Mouse (Mus musculus) embryonic facial prominence, embryonic 11.5 days (tissue): ENCODE measurements around the gene Igflr1. TPM values are rescaled to one million over a fixed set of nuclear protein-coding genes. Genes with fewer than 3 reads are reported as not detected.
A peak's percentile ranks its signal among the peaks of the same experiment; 100 is the strongest.

ENCODE experiments used
- ATAC-seq: fragments of 200-750 bp; cut with Nextera tagmentation; replicated peaks from 2 replicates; pipeline ENCODE4 v1.8.0; 2017; ENCODE audit warnings: low read depth; ENCODE audit not compliant: insufficient number of reproducible peaks, low FRiP score, low TSS enrichment
- DNase-seq: peaks from one replicate; pipeline ENCODE4 v3.0.0-alpha.2; 2015; ENCODE audit warnings: low spot score
- H3K27ac ChIP-seq: fragments of 300-500 bp; sonication (generic); replicated peaks from 2 replicates; pipeline ENCODE4 v1.5.1; 2014; ENCODE audit warnings: mild to moderate bottlenecking, low read depth, low read length, control low read depth
- H3K27me3 ChIP-seq: fragments of 300-500 bp; sonication (generic); 2 replicates; pipeline ENCODE4 v1.6.1; 2014; ENCODE audit warnings: mild to moderate bottlenecking, low read length, moderate library complexity, mixed read lengths; ENCODE audit not compliant: control insufficient read depth, insufficient read depth
- H3K36me3 ChIP-seq: fragments of 300-500 bp; sonication (generic); replicated peaks from 2 replicates; pipeline ENCODE4 v1.6.1; 2014; ENCODE audit warnings: low read depth, mild to moderate bottlenecking, low read length, moderate library complexity, mixed read lengths; ENCODE audit not compliant: control insufficient read depth, insufficient read depth
- H3K4me1 ChIP-seq: fragments of 300-500 bp; sonication (generic); 2 replicates; pipeline ENCODE4 v1.6.1; 2014; ENCODE audit warnings: low read length, mixed read lengths; ENCODE audit not compliant: control insufficient read depth, insufficient read depth
- H3K4me2 ChIP-seq: fragments of 300-500 bp; sonication (generic); 2 replicates; pipeline ENCODE4 v1.6.1; 2014; ENCODE audit warnings: low read depth, mild to moderate bottlenecking, control low read depth, low read length, moderate library complexity
- H3K4me3 ChIP-seq: fragments of 300-500 bp; sonication (generic); 2 replicates; pipeline ENCODE4 v1.5.1; 2014; ENCODE audit warnings: low read depth, low read length, control low read depth
- H3K9ac ChIP-seq: fragments of 300-500 bp; sonication (generic); replicated peaks from 2 replicates; pipeline ENCODE4 v1.6.1; 2014; ENCODE audit warnings: mild to moderate bottlenecking, control low read depth, low read length
- H3K9me3 ChIP-seq: fragments of 300-500 bp; sonication (generic); replicated peaks from 2 replicates; pipeline ENCODE4 v1.6.1; 2016; ENCODE audit warnings: mild to moderate bottlenecking, low read length, inconsistent platforms, mixed read lengths; ENCODE audit not compliant: control insufficient read depth
- WGBS: fragments of 180-500 bp; shearing (Covaris S2); extraction: QIAGEN DNeasy Blood & Tissue Kit; methylation state at CpG from one replicate; pipeline ENCODE4 v1.1.7; 2014; 5-methylcytosine and 5-hydroxymethylcytosine counted together
- polyA plus RNA-seq: library from polyadenylated mRNA; unstranded; fragments of >200 nt; fragmentation: Nextera tagmentation; extraction: Ambion mirVana; gene quantifications from 2 replicates; pipeline ENCODE4 v1.2.1, GENCODE M21; 2014

Igflr1 gene
- polyA plus RNA-seq, 1 experiment from 2014 or later: 2.9 TPM

DNA sequence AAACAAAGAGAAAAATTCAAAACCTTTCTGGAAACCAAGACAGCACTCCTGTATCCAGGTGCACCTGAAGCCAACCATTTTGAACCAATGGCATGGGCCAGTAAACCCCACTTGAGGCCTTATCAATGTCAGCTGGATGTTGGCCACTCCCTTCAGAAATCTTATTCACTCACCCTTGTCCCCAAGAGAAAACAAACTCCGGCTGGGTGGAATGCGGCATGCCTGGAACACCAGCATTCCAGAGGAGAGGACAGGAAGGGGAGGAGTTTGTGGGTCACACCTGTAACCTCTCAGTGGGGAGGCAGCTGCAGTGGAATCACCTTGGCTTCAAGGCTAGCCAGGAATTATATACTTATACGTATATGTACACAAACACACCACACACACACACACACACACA lies 37.4 kb downstream of the Igflr1 start:
- H3K27ac ChIP-seq: no peak overlapping the region
- no peak overlapping the region for H3K9ac ChIP-seq
- WGBS: 23% methylated on average over 3 of the region's 3 CpGs
- H3K27me3 ChIP-seq: no peaks in the 10 kb centered on the region
- H3K9me3 ChIP-seq: no peaks in the 10 kb centered on the region
- ATAC-seq (no peak), DNase-seq (peak; percentile 49)
- H3K4me3 ChIP-seq: no peak overlapping the region
- H3K36me3 ChIP-seq: no peaks in the 10 kb centered on the region
- no peak overlapping the region for H3K4me2 ChIP-seq
- H3K4me1 ChIP-seq: no peaks in the 10 kb centered on the region

DNA sequence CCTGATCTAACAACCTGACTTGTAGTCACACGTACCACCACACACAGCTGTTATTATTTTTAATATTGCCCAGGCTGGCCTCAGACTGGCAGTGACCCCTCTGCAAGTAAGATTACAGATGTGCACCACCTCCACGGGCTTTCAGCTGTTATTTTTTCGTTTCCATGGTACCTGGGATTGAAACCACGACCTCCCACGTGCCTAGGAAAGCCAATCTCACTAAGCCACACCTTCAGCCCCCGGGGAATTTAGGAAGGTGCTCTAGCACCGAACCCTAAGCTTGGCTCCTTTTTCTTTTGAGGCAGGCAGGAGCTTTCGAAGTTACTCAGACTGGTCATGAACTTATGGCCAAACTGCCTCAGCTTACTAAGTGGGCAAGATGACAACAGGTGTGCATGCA lies 39.2 kb downstream of the Igflr1 start:
- DNase-seq: no peak
- no peak overlapping the region for H3K9ac ChIP-seq
- WGBS: 49% methylated on average over 8 of the region's 8 CpGs

GRCm38 (mm10) chr7:30604944-30605343 lies 39.7 kb downstream of the Igflr1 start:
- Histone ChIP-seq H3K4me1 (no peaks in the 10 kb centered on the region), H3K27me3 (no peaks in the 10 kb centered on the region), H3K27ac (no peak overlapping the region), H3K9me3 (no peaks in the 10 kb centered on the region), H3K4me3 (no peak overlapping the region), H3K4me2 (no peak overlapping the region), H3K36me3 (no peaks in the 10 kb centered on the region), H3K9ac (no peak overlapping the region)
- ATAC-seq (no peak), DNase-seq (no peak)
- 83% methylated on average over 8 of the region's 8 CpGs for WGBS

More for the DNA sequence above, 39.2 kb downstream of the Igflr1 start:
- H3K9me3 ChIP-seq: no peaks in the 10 kb centered on the region
- ATAC-seq: no peak
- H3K27ac ChIP-seq: no peak overlapping the region
- no peak overlapping the region for H3K4me3 ChIP-seq
- no peaks in the 10 kb centered on the region for H3K4me1 ChIP-seq
- H3K36me3 ChIP-seq: no peaks in the 10 kb centered on the region
- H3K27me3 ChIP-seq: no peaks in the 10 kb centered on the region
- H3K4me2 ChIP-seq: no peak overlapping the region

GRCm38 (mm10) chr7:30607706-30608309 lies 42.6 kb downstream of the Igflr1 start:
- H3K36me3 ChIP-seq: no peaks in the 10 kb centered on the region
- no peaks in the 10 kb centered on the region for H3K4me1 ChIP-seq
- no peaks in the 10 kb centered on the region for H3K27me3 ChIP-seq
- H3K27ac ChIP-seq: no peak overlapping the region
- H3K9ac ChIP-seq: no peak overlapping the region
- peak; percentile 66 for DNase-seq
- no peaks in the 10 kb centered on the region for H3K9me3 ChIP-seq
- H3K4me2 ChIP-seq: no peak overlapping the region
- ATAC-seq: no peak; the same call in 1 of the 2 replicates
- no peak overlapping the region for H3K4me3 ChIP-seq
- WGBS: 31% methylated on average over 8 of the region's 8 CpGs

DNA sequence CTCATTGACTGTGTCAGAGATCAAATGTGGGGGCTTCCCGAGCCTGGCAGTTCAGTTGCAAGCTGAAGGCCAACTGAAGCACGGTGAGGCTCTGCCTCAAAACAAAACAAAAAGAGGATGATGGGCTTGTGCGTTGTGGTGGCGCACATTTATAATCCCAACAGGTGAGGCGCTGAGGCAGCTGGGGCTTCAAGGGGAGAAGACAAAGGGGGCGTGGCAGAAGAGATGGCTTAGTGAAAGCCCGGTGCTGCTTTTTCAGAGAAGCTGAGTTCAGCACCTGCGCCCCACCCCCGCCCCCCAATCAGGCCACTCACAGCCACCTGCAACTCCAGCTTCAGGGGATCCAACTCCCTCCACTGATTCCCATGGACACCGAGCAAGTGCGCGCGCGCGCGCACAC lies 43.2 kb downstream of the Igflr1 start:
- Histone ChIP-seq H3K4me3 (no peak overlapping the region), H3K27ac (no peak overlapping the region), H3K9ac (no peak overlapping the region), H3K36me3 (no peaks in the 10 kb centered on the region), H3K27me3 (no peaks in the 10 kb centered on the region), H3K4me1 (no peaks in the 10 kb centered on the region), H3K9me3 (no peaks in the 10 kb centered on the region), H3K4me2 (no peak overlapping the region)
- ATAC-seq: no peak
- 51% methylated on average over 16 of the region's 16 CpGs for WGBS
- no peak for DNase-seq

DNA sequence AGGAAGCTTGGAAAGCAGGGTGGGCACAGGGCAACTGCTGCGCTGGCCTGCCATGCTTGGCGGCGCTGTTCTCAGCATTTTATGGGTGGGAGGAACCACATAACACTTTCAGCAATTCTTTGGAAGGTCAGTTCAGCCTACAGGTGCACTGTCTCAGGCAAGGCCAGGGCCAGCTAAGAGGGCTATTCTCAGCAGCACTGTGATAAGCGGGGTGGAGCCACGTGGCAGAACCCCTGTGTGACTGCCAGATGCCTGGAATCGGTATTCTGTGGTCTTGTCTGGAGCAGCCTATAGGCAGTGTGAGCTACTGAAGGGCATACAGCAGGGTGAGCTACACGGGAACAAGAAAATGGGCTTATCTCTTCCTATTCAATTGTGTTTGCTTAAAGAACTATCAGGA lies 44.8 kb downstream of the Igflr1 start:
- Histone ChIP-seq H3K9me3 (no peaks in the 10 kb centered on the region), H3K27ac (no peak overlapping the region), H3K4me3 (no peak overlapping the region), H3K27me3 (no peaks in the 10 kb centered on the region), H3K4me1 (no peaks in the 10 kb centered on the region), H3K9ac (no peak overlapping the region), H3K4me2 (no peak overlapping the region), H3K36me3 (no peaks in the 10 kb centered on the region)
- DNase-seq: no peak
- 61% methylated on average over 7 of the region's 7 CpGs for WGBS
- no peak for ATAC-seq

GRCm38 (mm10) chr7:30612654-30613402 lies 47.6 kb downstream of the Igflr1 start, which contains the start of gene Upk1a:
Gene Upk1a, minus strand, starts transcription at chr7:30612847.
- Histone ChIP-seq H3K4me3 (no peak within 1 kb of the TSS), H3K27ac (no peak within 1 kb of the TSS), H3K27me3 (no peaks in the 10 kb centered on the region), H3K9me3 (no peaks in the 10 kb centered on the region), H3K4me2 (no peak within 1 kb of the TSS), H3K9ac (no peak within 1 kb of the TSS), H3K4me1 (no peaks in the 10 kb centered on the region), H3K36me3 (peaks cover 2% of the 10 kb centered on the region; the same call in 1 of the 2 replicates)
- WGBS: 75% methylated on average over 8 of the region's 8 CpGs
- 0 out of 2 replicates have a peak, but pooled peaks have one; percentile 16 for ATAC-seq
- no peak for DNase-seq

DNA sequence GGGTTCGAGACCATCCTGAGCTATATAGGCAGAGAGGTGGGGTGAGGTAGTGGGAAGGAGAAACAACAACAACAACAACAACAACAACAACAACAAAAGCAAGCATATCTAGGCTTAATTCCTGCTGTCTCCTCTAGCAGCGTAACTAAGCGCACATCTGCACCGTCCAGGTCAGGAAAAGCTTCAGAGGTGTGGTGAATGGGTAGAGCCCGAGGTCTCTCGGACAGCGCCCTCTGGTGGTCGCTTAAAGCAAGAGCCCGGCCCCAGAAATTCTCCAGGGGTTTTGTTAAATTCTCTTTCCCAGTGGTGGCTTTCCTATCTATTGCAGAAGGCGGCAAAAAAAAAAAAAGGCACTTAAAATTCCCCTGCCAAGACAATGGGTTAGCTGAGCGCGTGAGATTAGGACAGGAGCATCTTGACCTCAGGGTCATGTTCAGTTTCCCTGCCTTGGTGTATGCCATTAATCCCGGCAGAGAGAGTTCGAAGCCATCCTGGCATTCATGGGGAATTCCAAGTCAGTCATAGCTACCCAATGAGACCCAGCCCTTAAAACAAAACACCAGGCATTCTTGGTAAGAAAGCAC lies 48.4 kb downstream of the Igflr1 start:
- DNase-seq (peak; percentile 74), ATAC-seq (0 out of 2 replicates have a peak, but pooled peaks have one; percentile 41)
- Histone ChIP-seq H3K9ac (no peak overlapping the region), H3K4me1 (no peaks in the 10 kb centered on the region), H3K36me3 (peaks cover 2% of the 10 kb centered on the region; the same call in 1 of the 2 replicates), H3K27me3 (no peaks in the 10 kb centered on the region), H3K9me3 (no peaks in the 10 kb centered on the region), H3K27ac (no peak overlapping the region), H3K4me2 (no peak overlapping the region), H3K4me3 (no peak overlapping the region)
- WGBS: 27% methylated on average over 14 of the region's 14 CpGs
